Mouse (Mus musculus) embryo, embryonic 9.5 days (tissue): ENCODE data around the gene Arrdc5.

Experiments
- DNase-seq: peaks from one replicate; pipeline ENCODE4 v3.0.0-alpha.2; 2017; ENCODE audit errors: extremely low spot score

The Arrdc5 gene

DNA sequence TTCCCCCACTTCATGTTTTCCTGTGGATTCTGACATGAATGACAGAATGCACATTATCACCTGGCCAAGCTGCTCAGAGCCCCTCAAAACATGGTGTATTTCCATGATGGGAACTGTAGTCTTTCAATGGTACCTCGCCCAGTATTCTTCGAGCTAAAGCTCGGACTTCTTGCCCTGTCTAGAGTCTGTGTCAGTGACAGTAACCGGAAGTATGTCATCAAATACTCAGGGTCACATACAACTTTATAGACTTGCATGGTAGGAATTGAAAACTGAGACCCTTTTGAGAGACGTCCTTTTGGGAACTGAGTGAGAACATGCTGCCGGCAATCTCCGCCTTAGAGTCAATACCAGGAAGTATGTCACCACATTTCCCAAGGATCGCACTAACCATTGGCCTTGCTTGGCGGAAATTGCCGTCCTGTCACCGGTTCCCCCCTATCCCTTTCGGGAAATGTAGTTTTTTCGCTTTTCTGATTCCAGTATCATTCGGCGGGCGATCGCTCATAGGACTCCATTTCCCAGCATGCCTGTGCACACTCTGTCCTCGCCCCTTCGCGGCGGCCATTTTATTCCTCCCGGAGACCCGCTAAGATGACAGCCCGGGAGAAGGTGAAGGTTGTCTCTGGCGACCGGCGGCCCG lies 43.7 kb downstream of the Arrdc5 start, which contains the start of gene Fem1a:
Gene Fem1a (plus strand): TSS at position 572 of the 643 bp plus-strand sequence.
- peak; percentile 93 for DNase-seq

- peak; percentile 95 for DNase-seq
These were observed 44.2 kb downstream of the Arrdc5 start for GRCm38 (mm10) chr17:56255863-56256238.

GRCm38 (mm10) chr17:56255429-56255828 lies 44.7 kb downstream of the Arrdc5 start:
- DNase-seq = no peak

GRCm38 (mm10) chr17:56254695-56255094 lies 45.4 kb downstream of the Arrdc5 start:
- no peak for DNase-seq

DNA sequence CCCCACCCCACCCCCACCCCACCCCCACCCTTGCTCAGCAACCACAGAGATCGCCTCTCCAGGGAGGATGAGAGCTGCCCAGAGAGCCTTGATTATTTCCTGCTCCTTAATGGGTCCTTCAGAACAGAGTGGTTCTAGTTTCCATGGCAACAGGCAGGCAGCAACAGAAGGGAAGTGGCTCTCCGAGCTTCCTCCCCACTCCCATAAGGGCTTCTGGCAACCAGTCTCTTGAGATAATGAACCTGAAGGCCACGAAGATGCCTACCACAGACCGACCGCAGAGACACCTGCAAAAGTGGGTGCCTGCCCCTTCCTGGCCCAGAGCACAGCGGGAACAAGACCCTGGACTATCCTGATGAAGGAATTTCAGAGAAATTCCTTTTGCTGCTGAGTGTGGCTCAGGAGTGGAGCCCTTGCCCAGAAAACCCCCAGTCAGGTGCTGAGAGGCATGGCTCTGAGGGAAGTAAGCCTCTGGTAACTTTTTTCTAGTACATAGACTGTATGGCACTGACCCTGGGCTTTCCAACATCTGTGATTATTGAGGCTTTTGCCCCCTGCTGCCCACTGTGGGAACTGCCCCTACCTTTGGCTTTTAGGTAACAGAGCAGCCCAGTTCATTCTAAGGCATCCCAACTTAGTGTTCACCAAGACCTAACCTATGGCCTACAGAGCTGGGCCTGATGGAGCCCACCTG lies 48.8 kb downstream of the Arrdc5 start:
- DNase-seq = peak; percentile 58

DNA sequence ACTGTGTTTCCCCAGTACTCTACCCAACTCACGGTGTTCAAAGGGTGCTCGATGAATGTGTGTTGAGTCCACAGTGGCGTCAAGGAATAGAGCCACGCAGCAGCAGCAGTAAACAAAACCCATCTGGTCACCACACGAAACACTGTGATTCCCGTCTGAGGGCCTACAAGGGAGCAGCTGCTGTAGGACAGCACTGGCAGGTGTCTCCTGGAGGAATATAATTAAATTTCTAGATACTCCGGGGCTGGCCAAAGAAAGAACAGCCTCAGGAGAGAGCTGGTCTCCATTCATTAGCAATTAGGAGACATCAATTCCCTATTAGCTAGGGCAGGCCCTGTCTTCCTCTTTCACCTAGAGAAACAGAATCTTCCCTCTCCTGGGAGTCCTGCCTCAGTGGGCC lies 54.5 kb downstream of the Arrdc5 start:
- DNase-seq = no peak
